Mouse (Mus musculus) urinary bladder, adult 2 months (tissue): ENCODE measurements around the gene Map1b. TPM values are rescaled to one million over a fixed set of nuclear protein-coding genes. Genes with fewer than 3 reads are reported as not detected.

Source experiments
- DNase-seq: peaks from one replicate; pipeline ENCODE4 v3.0.0; 2022; ENCODE audit warnings: low spot score
- polyA plus RNA-seq: library from polyadenylated mRNA; depleted of rRNA; stranded (reverse); fragments of >200 nt; gene quantifications from 2 replicates; pipeline ENCODE4 v1.2.3, GENCODE M21; 2012

The Map1b gene
- polyA plus RNA-seq, 1 experiment: 7.6 TPM

GRCm38 (mm10) chr13:99410611-99411515 is 105.5 kb downstream of the Map1b start:
- DNase-seq: no peak

DNA sequence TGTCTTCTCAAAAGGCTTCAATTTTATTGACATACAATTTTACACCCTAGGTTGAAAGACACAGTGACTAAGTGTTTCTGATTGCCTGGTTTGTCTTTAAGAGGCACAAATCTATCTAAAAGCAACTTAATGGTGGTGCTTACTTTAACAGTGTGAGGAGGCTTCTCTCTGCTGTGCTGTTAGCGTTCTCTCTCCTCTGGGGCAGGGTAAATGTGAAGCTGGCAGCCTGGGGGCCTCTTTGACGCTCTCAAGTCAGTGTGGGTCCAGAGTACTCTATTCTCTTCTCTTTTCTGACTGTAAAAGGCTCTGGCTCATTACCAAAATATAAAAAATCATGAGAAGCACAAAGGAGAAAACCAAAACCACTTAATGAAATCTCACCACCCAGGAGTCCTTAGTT is 107.1 kb downstream of the Map1b start:
- no peak for DNase-seq

DNA sequence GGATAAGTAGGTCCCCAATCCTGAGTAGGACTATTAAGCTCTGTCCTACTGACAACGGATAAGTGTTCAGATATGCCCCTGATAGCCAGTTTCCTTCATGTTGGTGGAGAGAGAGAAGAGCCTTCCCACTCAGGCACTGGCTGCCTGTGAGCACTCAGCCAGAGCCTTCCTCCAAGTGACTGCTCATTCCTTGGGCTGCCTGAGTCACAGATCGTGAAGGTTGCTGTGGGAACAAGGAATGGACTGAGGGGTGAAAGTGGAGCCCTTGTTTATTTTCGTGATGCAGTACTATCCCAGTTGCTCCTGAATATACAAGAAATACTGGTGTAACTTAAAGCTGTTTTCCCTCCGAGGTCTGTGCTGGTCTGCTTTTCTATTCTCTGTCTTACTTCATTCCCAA is 117.0 kb downstream of the Map1b start:
- no peak for DNase-seq

DNA sequence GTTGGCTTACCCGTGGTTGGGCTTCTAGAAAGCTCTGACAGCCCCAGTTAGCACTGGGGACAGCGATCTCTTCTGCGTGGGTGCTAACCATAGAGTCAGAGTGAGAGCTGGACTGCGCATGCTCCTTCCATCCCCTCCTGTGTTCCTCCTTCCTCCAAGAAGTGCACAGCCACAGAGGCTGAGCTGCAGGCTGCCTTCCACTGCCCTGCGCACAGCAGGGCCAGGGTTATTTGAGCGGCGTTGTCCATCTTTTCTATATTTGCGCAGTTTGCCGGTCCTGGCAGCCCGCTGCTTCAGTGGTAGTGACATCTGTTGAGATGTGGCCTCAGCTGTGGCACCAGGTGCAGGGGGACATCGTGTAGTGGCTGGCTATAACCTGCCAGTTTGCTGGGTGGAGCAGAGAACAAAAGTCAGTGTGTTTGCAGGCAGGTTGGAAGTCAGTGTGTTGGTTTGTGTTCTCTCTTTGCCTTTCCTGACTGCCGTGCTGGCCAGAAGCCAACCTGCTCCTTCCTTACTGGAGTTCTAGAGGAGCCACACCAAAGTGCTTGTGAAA is 118.1 kb downstream of the Map1b start:
- DNase-seq: no peak

DNA sequence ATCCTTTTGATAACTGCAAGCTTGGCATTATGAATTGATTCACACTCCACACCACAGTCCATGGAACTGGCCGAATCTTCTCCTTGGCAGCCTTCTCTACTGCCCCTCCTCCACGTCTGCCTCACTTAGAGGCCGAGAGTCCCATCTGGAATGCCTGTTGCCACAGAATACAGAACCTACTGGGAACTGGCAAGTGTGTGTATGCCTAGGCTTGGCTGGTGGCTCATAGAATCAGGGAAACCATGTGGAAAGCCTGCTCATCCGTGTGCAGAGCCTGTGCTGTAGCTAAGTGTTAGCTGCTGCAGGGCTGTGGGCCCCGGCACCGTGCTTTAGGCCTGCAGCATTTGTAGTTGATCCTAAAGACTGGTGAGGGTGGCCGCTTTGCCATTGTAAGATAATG is 119.1 kb downstream of the Map1b start:
- DNase-seq: no peak

- no peak for DNase-seq
Observed at GRCm38 (mm10) chr13:99395531-99395930, 120.8 kb downstream of the Map1b start.

DNA sequence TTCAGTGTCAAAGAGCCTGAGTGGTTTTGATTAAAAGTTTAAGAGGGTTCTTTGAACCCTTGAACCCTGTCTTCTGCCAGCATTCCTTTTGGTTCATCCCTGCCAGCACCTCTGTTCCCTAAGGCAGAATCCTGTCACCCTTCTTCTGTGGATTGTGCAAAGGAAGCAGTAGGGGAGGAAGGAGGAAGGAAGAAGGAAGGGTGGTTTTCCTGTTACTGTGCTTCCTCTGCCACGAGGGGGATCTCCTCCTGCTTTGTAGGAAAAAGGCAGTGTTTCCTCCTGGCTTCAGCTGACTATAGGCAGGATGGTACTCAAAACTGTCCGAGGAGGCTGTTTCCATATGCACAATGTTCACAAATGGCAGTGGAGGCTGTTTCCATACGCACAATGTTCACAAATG is 121.6 kb downstream of the Map1b start:
- DNase-seq: no peak

DNA sequence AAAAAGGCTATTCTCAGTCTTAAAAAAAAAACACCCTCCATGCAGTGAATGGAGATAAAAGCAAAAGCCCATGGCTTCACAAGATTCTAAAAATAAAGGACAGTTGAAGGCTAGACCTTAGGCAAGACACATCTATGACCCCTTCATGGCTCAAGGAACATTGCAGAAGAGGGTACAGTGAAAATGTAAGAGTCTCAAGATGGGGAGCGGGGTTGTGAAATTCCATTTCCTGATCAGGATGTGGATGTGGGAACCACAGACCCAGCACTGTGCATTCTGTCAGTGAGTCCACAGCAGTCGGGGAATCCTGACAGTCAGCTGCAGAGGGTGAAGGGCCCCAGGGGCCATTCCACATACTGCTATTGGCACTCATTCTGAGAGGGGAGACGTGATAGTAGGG is 123.2 kb downstream of the Map1b start:
- no peak for DNase-seq

DNA sequence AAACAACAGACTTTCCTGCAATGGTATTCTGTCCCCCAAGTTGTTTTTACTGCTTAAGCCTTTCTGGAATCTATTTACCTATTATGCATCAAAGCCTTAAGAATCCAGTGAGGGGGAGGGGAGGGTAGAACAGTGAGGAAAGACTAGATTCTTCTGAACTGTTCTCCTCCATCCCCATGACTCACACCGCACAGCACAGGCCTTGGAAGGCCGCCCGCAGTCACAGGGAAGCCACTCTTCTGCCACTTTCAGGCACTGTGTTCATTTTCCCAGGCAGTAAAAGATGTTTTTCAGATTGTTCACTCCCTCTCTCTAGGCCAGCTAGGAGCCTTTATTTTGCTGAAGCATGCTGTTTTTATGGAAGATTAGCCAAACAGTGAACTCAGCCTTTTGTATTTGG is 124.9 kb downstream of the Map1b start:
- DNase-seq: no peak

GRCm38 (mm10) chr13:99387901-99388811 is 128.2 kb downstream of the Map1b start:
- DNase-seq: no peak

DNA sequence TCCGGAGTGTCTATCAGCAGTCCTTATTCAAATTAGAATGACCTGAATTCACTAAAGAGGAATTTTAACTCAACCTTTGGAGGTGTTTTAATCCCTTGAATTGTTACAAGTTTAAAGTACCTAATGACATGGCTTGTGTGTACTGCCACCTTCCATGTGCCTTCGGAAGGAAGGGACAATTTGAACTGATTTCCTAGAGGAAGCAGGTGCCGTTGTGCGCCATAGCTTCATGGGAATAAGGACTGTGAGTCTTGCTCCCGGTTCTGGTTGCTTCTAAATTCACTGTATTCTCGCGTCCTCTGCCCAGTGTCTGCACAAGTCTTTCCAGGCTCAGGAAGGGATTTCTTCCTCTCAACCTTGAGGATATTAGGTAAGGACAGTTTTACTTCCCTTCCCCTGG is 130.0 kb downstream of the Map1b start:
- DNase-seq: no peak

GRCm38 (mm10) chr13:99385911-99386310 is 130.4 kb downstream of the Map1b start:
- no peak for DNase-seq

DNA sequence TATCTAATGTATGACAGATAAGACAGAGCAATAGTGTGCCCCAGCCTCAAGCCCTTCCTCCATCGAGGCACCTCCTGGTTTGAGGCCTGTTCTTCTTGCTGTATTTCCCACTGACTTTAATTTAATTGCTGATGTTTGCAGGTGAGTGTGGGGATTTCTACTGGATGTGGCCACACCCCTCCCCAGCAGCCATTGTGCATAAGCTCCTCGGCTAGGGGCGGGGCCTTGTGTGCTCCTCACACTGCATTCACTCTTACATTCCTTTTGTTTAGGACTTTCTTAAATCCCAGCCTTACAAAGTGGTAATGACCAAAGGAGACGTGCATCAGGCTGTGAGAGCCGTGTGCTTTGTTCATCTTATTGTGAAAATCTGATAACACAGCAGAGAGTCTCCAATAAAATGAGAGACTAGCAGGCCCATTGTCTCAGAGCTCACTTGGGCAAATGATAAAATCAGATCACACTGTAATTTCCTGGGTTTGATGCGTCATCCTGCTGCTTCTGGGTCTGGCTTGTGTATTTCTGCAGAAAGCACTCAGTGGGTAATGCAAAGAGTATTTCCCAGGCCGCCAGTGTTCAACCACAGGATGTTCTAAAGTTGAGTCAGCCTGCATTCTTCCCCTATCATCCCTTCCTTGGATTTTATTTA is 131.7 kb downstream of the Map1b start:
- no peak for DNase-seq

DNA sequence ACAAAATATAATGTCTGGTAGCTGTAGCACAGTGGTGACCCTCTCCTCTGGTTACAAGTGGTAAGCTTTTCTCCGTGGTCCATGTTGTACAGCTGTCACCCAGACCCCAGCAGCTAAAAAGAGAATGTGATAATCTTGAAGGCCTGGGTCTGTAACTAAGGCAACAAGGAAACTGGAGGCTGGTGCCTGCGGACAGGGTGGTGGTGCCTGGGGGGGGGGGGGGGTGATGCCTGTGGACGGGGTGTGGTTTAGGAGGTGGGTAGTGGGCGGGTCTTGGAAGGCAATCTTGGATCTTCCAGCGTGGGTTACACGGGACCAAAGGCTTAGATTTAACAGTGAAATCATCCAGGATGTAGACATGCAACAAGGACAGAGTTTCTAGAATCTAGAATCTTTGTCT is 134.0 kb downstream of the Map1b start:
- no peak for DNase-seq

GRCm38 (mm10) chr13:99378223-99378622 is 138.1 kb downstream of the Map1b start:
- no peak for DNase-seq

GRCm38 (mm10) chr13:99377055-99377454 is 139.3 kb downstream of the Map1b start:
- no peak for DNase-seq

- peak; percentile 43 for DNase-seq
Observed at GRCm38 (mm10) chr13:99375550-99375949, 140.8 kb downstream of the Map1b start.

DNA sequence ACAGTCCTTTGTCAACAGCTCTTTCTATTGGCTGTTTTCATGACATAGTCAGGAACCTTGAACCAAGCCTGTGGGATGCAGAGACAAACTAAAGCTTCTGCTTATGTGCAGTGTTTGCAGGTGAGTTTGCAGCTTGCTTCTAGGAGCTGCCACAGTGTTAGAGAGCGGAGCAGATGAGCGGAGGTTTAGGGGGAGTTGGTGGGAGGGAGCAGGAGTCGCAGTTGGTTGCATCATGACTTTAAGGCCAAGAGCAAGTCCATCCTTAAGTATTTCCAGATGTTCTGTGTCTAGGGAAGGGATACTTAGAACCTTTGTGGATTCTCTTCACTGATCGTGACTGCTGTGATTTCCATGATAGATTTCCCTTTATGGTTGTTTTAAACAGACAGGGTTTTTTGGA is 142.1 kb downstream of the Map1b start:
- DNase-seq: no peak

DNA sequence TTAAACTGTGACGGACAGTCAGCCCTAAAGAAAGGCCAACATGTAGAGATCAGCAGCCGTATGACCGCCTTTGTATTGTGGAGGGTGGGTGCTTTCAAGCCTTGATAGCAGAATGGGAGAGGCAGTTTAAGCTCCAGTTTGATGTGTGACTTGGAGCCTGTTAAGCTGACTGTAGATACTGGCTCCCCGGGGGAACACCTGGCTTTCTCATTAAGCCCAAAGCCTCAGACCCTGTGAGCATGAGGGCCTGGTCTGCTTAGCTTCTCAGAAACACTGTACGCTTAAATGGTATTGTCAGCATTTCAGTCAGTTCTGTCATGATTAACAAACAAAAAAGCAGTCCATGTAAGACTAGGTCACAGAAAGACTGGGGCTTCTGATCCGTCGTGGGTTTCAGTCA is 142.7 kb downstream of the Map1b start:
- DNase-seq: no peak
